Mouse (Mus musculus) cortical plate, adult 2 months (tissue): ENCODE data around the gene Dock11. TPM values are rescaled to one million over a fixed set of nuclear protein-coding genes. Genes with fewer than 3 reads are reported as not detected.

Experiments used
- H3K27ac ChIP-seq: fragments of 200-500 bp; 2 replicates; pipeline ENCODE4 v1.5.1; 2012; ENCODE audit warnings: low read length, control low read depth, inconsistent platforms; ENCODE audit not compliant: insufficient read depth
- H3K4me1 ChIP-seq: fragments of 200-500 bp; 2 replicates; pipeline ENCODE4 v1.6.1; 2011; ENCODE audit warnings: low read length; ENCODE audit not compliant: control insufficient read depth, insufficient read depth
- H3K4me3 ChIP-seq: fragments of 200-500 bp; 2 replicates; pipeline ENCODE4 v1.5.1; 2011; ENCODE audit warnings: mild to moderate bottlenecking, low read length, control low read depth; ENCODE audit not compliant: insufficient read depth
- CTCF ChIP-seq: fragments of 200-500 bp; IDR thresholded peaks from 2 replicates; pipeline ENCODE4 v1.5.1; 2011; ENCODE audit warnings: mild to moderate bottlenecking, control low read depth, low read length; ENCODE audit not compliant: insufficient read depth; ENCODE audit errors: extremely low read depth
- POLR2A ChIP-seq: fragments of 200-500 bp; IDR thresholded peaks from 2 replicates; pipeline ENCODE4 v1.6.1; 2011; ENCODE audit warnings: mild to moderate bottlenecking, low read length, control low read depth; ENCODE audit not compliant: insufficient read depth; ENCODE audit errors: extremely low read depth
- polyA plus RNA-seq: library from polyadenylated mRNA; depleted of rRNA; stranded (reverse); fragments of >200 nt; gene quantifications from 2 replicates; pipeline ENCODE4 v1.2.3, GENCODE M21; 2012

Dock11 gene
- polyA plus RNA-seq, 1 experiment = 4.1 TPM

DNA sequence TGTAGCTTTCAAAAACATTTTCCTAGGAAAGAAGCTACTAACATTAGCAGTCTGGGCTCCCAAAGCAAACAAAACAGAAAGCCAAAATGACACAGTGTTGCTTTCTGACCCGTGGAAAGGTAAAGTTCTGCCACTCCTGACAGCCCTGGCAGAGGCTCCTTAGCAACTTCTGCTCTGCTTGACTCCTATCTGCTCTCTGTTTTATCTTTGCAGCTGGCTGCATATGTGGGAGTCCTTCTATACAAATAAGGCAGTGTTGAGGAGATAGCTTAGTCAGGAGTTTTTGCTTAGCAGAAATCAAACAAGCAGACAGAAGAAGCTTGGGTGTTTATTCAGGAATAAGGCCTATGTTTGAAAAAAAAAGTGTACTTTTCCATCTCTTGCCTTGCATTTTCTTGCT is 57.8 kb downstream of the Dock11 start:
- Histone ChIP-seq H3K4me3 (no peak overlapping the region), H3K4me1 (no peaks in the 10 kb centered on the region), H3K27ac (no peak overlapping the region)
- no peak for TF ChIP-seq POLR2A
- TF ChIP-seq CTCF = no peak

DNA sequence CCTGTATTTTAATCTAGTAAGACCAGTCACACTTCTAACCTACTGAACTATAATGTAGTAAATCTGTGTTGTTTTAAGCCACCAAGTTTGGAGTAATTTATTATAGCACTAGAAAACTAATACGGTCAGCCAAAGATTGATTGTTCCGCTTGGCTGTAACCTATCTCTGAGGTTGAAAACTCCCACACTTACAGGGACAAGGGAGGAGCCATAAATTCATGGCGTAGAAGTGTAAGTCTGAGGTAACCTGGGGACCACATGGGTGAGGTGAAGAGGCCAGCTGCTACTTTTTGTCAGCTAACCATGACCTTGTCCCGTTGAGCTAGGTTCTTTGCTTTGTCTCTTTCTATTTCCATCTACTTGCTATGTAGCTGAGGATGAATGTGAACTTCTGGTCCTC is 61.5 kb downstream of the Dock11 start:
- Histone ChIP-seq H3K4me3 (no peak overlapping the region), H3K27ac (no peak overlapping the region), H3K4me1 (no peaks in the 10 kb centered on the region)
- no peak for TF ChIP-seq CTCF
- TF ChIP-seq POLR2A = no peak

DNA sequence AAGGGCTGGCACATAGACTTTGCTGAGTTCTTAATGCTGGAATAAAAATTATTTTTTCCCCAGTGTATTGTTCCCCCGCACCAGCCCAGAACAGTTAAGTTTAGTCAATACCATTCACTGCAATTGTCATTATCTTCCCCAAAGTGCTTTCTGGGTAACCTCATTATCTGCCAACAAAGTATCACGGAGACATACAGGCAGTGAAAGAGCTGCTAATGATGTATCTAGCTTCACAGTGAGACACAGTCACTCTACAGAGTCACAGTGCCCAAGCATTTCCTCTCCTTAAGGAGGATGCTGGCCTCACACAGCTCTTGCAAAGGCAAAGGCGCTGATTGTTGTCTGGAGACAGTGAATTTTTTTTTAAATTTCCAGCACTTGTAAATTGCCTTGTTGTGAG is 63.3 kb downstream of the Dock11 start:
- no peak overlapping the region for H3K4me3 ChIP-seq
- no peak overlapping the region for H3K27ac ChIP-seq
- H3K4me1 ChIP-seq = no peaks in the 10 kb centered on the region
- TF ChIP-seq POLR2A = no peak
- no peak for TF ChIP-seq CTCF

DNA sequence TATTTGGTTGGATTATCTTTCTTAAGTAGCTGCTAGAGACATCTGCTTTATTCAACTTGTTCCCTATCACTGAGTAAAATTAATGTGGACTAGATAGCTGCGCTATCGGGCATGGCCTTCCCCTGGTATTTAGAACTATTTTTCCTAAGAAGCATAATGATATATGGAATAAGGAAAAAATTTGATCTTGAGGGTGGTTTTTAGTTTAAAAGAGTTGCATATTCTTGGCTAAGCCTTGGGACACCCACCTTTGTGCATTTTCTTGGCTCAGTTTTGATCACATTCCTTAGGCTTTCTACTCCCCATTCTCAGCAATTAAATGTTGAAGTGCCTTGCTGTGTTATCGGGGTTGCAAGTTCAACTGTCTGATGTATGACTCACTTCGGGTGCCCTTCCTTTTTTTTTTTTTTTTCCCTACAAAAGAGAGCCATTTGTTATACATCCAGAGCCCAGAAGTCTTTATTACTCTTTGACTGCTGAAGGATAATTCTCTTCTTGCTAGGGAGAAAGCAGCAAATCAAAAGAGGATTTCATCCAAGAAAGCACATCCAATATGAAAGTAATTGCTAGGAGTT is 64.0 kb downstream of the Dock11 start:
- Histone ChIP-seq H3K27ac (no peak overlapping the region), H3K4me1 (no peaks in the 10 kb centered on the region), H3K4me3 (no peak overlapping the region)
- TF ChIP-seq POLR2A (no peak), CTCF (no peak)

DNA sequence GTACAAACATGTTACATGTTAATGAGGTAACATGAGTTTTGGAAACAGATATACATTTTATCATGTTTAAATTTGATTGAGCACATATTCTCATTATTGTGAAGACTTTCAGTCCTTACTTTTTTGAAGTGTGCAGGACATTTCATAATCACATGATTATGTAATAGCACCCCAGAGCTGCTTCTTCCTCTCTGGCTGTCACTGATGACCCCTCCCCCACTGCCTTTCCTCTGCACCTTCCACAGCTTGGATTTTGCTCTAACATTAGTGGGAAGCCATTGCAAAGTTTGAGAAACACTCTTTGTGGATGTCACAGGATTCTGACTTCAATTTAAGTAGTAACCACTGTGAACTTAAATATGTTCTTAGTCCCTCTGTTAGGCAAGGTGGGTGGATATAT is 67.6 kb downstream of the Dock11 start:
- Histone ChIP-seq H3K27ac (no peak overlapping the region), H3K4me3 (no peak overlapping the region), H3K4me1 (no peaks in the 10 kb centered on the region)
- TF ChIP-seq CTCF (no peak), POLR2A (no peak)

DNA sequence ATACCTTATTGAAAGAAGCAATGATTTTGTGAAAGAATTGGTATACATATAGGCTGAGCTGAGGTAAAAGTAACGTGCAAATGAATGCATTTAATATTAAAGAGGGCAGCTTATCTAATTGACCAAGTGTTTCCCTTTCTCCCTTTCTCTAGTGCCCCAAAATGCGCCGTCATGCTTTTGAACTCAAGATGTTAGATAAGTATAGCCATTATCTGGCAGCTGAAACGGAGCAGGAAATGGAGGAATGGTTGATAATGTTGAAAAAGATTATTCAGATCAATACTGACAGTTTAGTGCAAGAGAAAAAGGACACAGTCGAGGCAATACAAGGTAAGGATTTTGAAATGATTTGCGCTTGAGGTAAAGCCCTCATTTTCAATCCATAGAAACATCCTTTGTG is 74.5 kb downstream of the Dock11 start:
- TF ChIP-seq CTCF (no peak), POLR2A (no peak)
- Histone ChIP-seq H3K4me1 (no peaks in the 10 kb centered on the region), H3K27ac (no peak overlapping the region), H3K4me3 (no peak overlapping the region)

DNA sequence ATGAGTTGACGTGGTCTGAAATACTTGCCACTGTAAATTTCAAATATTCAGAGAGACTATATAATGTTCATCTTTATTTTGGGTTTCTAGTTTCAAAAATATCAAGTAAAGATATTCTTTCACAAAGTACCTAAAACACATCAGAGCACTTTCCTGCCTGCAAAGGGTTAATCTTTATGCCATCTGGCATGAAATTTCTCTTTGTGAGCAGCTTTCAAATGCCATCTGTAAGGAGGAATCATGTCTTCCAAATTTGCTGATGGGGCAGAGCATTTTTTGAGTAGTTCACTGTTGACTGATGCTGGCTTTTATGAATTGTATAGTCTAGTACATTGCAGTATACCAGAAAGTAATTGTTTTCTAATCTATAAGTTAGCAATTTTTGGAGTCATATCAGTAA is 80.6 kb downstream of the Dock11 start:
- H3K4me1 ChIP-seq = no peaks in the 10 kb centered on the region
- TF ChIP-seq CTCF (no peak), POLR2A (no peak)
- H3K4me3 ChIP-seq = no peak overlapping the region
- H3K27ac ChIP-seq = no peak overlapping the region

DNA sequence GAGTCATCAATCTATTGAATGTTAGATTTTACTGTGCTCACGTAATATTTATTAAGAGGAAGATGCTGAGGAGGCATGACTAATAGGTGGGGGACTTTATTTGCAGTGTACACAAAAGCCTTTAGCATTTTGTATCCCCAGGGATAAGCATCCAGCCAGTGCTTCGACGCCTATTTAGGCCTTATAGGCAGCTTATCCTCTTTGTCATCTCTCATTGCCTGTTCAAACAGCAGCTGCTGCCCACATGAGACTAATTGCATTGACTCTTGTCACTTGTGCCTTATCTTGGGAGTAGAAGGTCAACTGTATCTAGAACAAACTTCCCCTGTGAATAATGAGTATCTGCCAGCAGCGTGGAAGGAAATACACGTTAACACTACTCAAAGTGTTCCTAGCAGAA is 88.0 kb downstream of the Dock11 start:
- Histone ChIP-seq H3K4me3 (no peak overlapping the region), H3K27ac (no peak overlapping the region), H3K4me1 (no peaks in the 10 kb centered on the region)
- TF ChIP-seq POLR2A (no peak), CTCF (no peak)

DNA sequence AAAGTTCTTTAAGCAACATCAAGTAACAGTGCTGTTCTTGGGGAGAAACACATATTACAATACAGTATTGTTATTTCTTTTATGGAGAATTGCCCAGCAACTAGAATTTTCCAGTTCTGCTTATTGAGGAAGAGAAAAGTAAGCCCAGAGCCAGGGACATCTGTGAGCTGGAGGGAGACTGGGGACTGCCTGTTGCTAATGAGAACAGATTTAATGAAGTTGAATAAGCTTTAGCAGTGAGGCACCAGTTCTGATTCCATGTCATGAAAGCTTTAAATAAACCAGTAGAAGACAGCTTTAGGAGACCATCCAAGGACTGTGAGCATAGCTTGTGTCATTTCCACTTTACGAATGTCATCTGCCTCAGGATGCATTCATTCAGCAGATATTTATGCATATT is 99.3 kb downstream of the Dock11 start:
- Histone ChIP-seq H3K27ac (no peak overlapping the region), H3K4me1 (no peaks in the 10 kb centered on the region), H3K4me3 (no peak overlapping the region)
- TF ChIP-seq POLR2A = no peak
- TF ChIP-seq CTCF = no peak

DNA sequence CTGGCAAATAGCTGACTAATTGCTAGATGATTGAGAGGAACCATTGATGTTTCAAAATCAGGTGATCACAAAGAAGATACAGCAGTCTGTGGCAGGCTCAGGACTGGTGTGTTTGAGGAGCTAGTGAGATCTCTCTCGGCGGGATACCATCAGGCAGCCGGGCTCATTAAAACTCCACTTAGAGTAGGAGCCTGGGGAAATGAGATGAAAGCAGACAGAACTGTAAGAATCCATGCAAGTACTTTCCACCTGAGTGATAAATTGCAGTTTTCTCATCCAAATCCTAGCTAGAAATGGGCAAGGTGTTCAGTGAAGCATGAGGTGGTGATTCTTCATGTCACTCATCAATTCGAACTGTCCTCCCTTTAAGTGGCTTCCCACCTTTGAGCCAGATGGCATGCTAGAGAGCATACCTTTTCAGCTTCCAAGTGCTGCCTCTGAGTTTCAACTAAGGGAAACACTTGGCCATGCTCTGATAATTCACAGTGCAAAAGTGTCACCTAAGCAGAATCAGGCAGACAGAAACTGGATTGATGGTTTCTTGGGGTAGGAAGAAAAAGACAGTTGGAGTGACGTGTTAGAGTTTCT is 102.0 kb downstream of the Dock11 start:
- TF ChIP-seq POLR2A = no peak

DNA sequence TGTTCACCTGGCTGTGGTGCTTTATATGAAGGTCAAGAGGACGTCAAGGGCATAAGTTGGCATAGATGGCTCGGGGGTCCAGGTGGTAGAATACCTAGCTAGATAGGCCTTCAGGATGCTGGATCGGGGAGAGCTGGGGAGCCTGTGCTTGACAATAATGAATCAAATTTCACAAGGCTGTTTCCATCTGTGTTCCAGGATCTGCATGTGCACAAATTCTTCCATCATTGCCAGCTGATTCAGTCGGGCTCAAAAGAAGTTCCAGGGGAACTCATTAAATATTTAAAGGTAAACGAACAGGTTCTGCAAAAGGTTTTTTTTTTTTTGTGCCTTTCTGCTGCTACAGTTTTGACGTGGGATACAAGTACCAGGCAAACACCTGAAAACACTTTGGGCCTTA is 105.6 kb downstream of the Dock11 start:
- no peak overlapping the region for H3K27ac ChIP-seq
- no peaks in the 10 kb centered on the region for H3K4me1 ChIP-seq
- no peak for TF ChIP-seq POLR2A
- no peak for TF ChIP-seq CTCF
- no peak overlapping the region for H3K4me3 ChIP-seq

More for the DNA sequence above, 102.0 kb downstream of the Dock11 start:
- H3K27ac ChIP-seq = no peak overlapping the region
- H3K4me1 ChIP-seq = no peaks in the 10 kb centered on the region
- no peak overlapping the region for H3K4me3 ChIP-seq
